Mouse (Mus musculus) embryonic fibroblast, embryonic 13.5 days (primary cell): ENCODE measurements around the gene Ngef.
"Not testable (repeated sequence)": the region's sequence is repeated elsewhere in the genome, so short reads cannot be mapped to it uniquely, and the experiment has no call there.

ENCODE experiments used
- CTCF ChIP-seq: IDR thresholded peaks from 2 replicates; pipeline ENCODE4 v1.5.1; 2011; ENCODE audit warnings: mild to moderate bottlenecking, control low read depth, low read length, moderate library complexity, borderline replicate concordance; ENCODE audit not compliant: insufficient read depth
- POLR2A ChIP-seq: IDR thresholded peaks from 2 replicates; pipeline ENCODE4 v1.6.1; 2011; ENCODE audit warnings: low read depth, mild to moderate bottlenecking, control low read depth, low read length, moderate library complexity

DNA sequence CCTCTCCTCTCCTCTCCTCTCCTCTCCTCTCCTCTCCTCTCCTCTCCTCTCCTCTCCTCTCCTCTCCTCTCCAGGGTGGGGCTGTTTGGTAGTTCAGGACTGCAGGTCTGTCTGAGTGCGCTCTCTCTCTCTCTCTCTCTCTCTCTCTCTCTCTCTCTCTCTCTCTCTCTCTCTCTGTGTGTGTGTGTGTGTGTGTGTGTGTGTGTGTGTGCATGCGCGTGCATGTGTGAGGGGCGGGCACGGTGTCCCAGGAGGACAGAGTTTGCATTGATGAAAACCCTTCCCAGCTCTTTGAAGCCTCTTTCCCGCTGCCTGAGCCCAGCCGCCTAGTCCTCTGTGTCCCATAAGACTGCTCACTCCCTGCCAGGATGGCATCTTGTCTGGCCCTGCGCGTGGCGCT lies 103.7 kb downstream of the Ngef start, which contains the start of gene Snorc:
- not testable (repeated sequence) for TF ChIP-seq POLR2A, CTCF
